Mouse (Mus musculus): ENCODE measurements around the gene Rufy2. TPM values are rescaled to one million over a fixed set of nuclear protein-coding genes. Genes with fewer than 3 reads are reported as not detected.

Gene Rufy2
- polyA plus RNA-seq, 1 experiment from 2014 or later, result 15.0 TPM

DNA sequence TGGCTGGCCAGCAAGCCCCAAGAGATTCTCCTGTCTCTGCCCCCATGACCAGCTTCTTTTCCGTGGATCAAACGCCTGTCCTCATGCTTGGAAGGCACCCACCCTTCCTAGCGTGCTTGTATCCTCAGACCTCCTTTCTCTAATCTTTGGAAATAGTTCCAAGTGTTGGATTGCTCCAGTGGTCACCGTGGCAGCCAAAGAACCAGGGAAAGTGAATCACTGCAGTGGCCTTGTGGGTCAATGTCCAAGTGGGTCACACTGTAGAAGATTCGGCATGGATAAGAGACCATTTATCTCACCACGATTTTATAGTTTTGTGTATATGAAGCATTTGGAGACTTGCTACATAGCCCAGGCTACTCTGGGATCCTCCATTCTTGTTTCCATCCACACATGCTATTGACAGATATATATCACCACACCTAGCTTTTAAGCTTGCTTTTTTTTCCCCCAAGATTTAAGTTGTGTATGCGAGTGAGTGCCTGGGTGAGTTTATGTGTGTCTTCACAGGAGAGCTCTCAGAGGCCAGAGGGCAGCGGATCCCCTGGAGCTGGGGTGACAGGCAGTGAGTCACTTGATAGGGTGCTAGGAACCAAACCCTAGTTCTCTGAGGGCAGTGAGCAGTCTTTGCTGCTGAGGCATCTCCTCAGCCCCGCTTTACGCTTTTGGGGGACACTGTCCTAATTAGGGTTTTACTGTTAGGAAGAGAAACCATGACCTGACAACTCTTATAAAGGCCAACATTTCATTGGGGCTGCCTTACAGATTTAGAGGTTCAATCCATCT, 47.5 kb downstream of the Rufy2 start:
- Histone ChIP-seq H3K4me1 (replicated peaks) (peaks cover 8% of the 10 kb centered on the region), H3K36me3 (no peaks in the 10 kb centered on the region), H3K4me2 (no peak overlapping the region), H3K9me3 (replicated peaks) (no peaks in the 10 kb centered on the region), H3K9ac (no peak overlapping the region), H3K27ac (no peak overlapping the region), H3K27me3 (no peaks in the 10 kb centered on the region), H3K4me3 (no peak overlapping the region)
- no peak for ATAC-seq (replicated peaks; ENCODE audit: insufficient number of reproducible peaks, insufficient read depth, low FRiP score, low read depth)
- WGBS, result 88% methylated on average over 10 of the region's 10 CpGs

DNA sequence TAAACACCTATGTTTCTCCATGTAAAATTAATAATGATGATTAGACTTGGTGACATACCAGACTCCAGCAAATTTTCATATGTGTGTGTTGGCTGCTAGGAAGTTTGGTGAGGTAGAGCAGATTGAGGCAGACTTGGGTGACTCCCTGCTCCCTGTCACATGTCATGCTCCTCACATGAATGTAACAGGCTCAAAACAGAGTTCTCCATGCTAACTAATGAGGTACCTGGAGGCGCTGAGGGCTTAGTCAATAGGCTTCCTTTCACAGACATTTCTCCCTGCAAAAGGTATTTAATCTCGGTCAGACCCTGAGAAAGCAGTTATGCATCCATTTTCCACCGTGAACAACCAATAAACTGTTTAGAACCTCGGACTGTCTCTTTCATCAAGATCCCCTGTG, 48.4 kb downstream of the Rufy2 start:
- Histone ChIP-seq H3K27me3 (no peaks in the 10 kb centered on the region), H3K4me2 (no peak overlapping the region), H3K27ac (no peak overlapping the region), H3K4me1 (replicated peaks) (peaks cover 8% of the 10 kb centered on the region), H3K9ac (no peak overlapping the region), H3K4me3 (no peak overlapping the region), H3K9me3 (replicated peaks) (no peaks in the 10 kb centered on the region), H3K36me3 (no peaks in the 10 kb centered on the region)
- no peak for ATAC-seq (replicated peaks; ENCODE audit: insufficient number of reproducible peaks, insufficient read depth, low FRiP score, low read depth)
- 79% methylated on average over 4 of the region's 4 CpGs for WGBS

DNA sequence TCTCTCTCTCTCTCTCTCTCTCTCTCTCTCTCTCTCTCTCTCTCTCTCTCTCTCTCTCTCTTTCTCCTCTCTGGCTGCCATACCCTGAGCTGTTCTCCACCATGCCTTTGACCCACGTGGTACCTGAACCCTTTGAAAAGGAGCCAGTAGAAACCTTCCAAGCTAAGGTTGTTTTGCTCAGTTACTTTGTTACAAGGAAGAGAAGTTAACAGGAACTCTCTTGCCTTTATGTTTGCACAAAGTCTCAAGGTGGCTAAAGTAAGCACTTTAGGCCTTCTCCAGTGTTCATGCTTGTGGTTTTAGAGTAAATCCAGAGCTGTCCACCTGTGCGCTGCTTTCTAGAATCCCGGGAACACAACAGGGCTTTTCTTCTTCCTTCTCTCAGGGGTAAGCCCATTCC, 52.2 kb downstream of the Rufy2 start:
- Histone ChIP-seq H3K9ac (no peak overlapping the region), H3K9me3 (replicated peaks) (no peaks in the 10 kb centered on the region), H3K4me2 (no peak overlapping the region), H3K36me3 (no peaks in the 10 kb centered on the region), H3K27ac (no peak overlapping the region), H3K4me3 (no peak overlapping the region), H3K4me1 (replicated peaks) (no peaks in the 10 kb centered on the region), H3K27me3 (no peaks in the 10 kb centered on the region)
- ATAC-seq (replicated peaks; ENCODE audit: insufficient number of reproducible peaks, insufficient read depth, low FRiP score, low read depth), result no peak
- WGBS, result 82% methylated on average over 3 of the region's 3 CpGs

DNA sequence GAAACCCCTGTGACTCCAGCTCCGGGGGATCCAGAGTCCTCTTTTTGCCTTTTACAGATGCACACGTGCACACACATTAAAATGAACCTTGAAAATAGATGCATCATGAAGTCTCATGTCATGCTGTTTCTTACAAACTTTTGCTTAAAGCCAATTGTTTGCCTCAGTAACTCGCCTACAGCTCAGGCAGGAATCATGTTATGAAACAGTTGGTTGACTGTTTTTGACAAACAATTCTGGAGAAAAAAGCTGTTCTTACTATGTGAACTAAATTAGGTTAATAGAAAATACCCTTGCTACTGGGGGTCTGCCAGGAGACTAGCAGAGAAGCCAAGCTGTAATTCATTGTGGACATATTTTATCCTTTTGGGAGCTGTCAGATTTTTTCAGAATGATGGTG, 52.9 kb downstream of the Rufy2 start:
- no peak overlapping the region for H3K27ac ChIP-seq
- no peaks in the 10 kb centered on the region for H3K9me3 ChIP-seq (replicated peaks)
- no peaks in the 10 kb centered on the region for H3K27me3 ChIP-seq
- H3K4me1 ChIP-seq (replicated peaks), result no peaks in the 10 kb centered on the region
- 72% methylated on average over 3 of the region's 3 CpGs for WGBS
- no peak overlapping the region for H3K4me2 ChIP-seq
- no peak overlapping the region for H3K4me3 ChIP-seq
- H3K9ac ChIP-seq, result no peak overlapping the region
- no peak for ATAC-seq (replicated peaks; ENCODE audit: insufficient number of reproducible peaks, insufficient read depth, low FRiP score, low read depth)
- H3K36me3 ChIP-seq, result no peaks in the 10 kb centered on the region

DNA sequence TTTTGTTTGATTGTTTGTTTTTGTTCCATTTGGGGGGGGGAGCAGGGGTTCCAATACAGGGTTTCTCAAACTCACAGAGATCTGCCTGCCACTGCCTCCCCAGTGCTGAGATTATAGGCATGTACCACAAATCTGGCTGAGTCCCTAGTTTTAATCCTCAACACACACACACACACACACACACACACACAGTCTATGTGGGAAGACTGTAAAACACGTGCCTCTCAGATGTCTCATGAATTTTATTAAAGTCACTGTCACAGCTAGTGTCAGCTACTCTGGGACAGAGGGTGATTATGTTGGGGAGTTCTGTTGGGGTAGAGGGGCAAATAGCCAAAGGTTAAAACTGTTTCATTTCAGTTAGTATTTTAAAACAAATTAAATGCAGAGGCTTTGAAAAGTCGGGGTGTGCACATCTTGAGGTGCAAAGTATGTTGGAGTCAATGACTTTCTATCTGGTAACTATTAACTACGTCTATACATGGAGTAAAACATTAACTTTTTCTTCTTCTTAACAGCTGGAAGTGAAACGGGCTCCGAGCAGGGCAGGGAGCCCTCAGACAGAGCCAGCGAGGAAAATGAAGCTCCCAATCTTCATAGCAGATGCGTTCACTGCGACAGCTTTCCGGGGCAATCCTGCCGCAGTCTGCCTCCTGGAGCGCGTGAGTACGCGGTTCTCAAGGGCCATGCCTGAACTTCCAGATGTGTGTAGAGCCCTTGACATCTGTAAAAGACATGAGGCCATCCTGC, 58.7 kb downstream of the Rufy2 start:
- H3K27me3 ChIP-seq, result no peaks in the 10 kb centered on the region
- H3K9ac ChIP-seq, result no peak overlapping the region
- no peak overlapping the region for H3K4me2 ChIP-seq
- no peak overlapping the region for H3K27ac ChIP-seq
- H3K9me3 ChIP-seq (replicated peaks), result no peaks in the 10 kb centered on the region
- no peaks in the 10 kb centered on the region for H3K36me3 ChIP-seq
- 74% methylated on average over 14 of the region's 14 CpGs for WGBS
- H3K4me1 ChIP-seq (replicated peaks), result peaks cover 3% of the 10 kb centered on the region; the same call in 1 of the 2 replicates
- no peak for ATAC-seq (replicated peaks; ENCODE audit: insufficient number of reproducible peaks, insufficient read depth, low FRiP score, low read depth)
- no peak overlapping the region for H3K4me3 ChIP-seq

DNA sequence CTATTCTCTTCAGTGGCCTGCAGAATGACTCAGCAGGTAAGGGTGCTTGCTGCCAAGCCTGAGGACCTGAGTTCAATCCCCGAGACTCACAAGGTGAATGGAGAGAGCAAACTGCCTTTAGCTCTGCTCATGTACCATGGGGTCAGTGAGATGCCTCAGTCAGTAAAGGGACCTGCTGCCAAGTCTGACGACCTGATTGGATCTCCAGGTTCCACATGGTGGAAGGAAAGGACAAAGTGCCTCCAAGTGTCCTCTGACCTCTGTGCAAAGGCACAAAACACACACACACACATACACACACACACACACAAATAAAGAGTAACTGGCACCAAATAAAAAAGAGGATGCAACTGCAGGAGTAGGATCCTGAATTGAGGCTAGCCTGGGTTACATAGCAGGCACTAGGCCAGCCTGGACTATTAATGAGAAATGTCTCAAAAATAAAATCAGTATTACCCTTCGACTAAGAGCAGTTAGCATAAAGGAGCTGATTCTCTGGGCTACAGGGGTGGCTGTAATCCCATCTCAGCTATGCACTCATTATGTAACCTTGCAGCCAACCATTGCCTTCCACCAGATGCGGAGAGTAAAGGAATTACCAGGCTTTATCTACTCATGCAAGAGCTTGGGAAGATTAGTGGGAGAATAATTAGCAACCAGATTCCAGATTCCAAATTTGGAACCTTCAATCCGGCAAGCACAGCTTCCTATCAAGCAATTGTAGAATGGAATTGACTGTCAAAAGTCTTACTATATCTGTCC, 60.0 kb downstream of the Rufy2 start:
- Histone ChIP-seq H3K4me3 (no peak overlapping the region), H3K27ac (0 out of 2 replicates have a peak overlapping the region, but pooled peaks have one; percentile 10), H3K9me3 (replicated peaks) (no peaks in the 10 kb centered on the region), H3K9ac (no peak overlapping the region), H3K4me2 (no peak overlapping the region), H3K36me3 (no peaks in the 10 kb centered on the region), H3K4me1 (replicated peaks) (peaks cover 6% of the 10 kb centered on the region; the same call in 1 of the 2 replicates), H3K27me3 (no peaks in the 10 kb centered on the region)
- 0 out of 2 replicates have a peak, but pooled peaks have one; percentile 43 for ATAC-seq (replicated peaks; ENCODE audit: insufficient number of reproducible peaks, insufficient read depth, low FRiP score, low read depth)
- WGBS, result 50% methylated on average over 5 of the region's 5 CpGs

DNA sequence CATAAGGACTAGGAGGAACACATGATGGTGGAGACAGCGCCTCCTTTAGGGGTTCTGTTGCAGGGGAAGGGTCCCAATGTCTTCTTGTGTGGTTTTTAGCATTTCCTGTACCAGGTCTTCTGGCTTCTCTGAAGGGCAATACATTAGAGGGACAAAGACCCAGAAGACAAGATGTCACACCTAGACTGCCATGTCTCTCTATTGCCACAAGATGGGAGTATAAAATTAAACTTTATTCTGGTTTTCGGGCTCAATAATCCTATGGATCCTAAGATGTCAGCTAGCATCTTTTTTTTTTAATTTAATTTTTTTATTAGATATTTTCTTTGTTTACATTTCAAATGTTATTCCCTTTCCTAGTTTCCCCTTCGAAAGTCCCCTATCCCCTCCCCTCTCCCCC, 63.1 kb downstream of the Rufy2 start:
- ATAC-seq (replicated peaks; ENCODE audit: insufficient number of reproducible peaks, insufficient read depth, low FRiP score, low read depth), result no peak
- H3K9me3 ChIP-seq (replicated peaks), result no peaks in the 10 kb centered on the region
- H3K4me3 ChIP-seq, result no peak overlapping the region
- H3K27me3 ChIP-seq, result no peaks in the 10 kb centered on the region
- no peak overlapping the region for H3K9ac ChIP-seq
- H3K36me3 ChIP-seq, result no peaks in the 10 kb centered on the region
- no peak overlapping the region for H3K27ac ChIP-seq
- WGBS, result 64% methylated on average over 3 of the region's 3 CpGs
- H3K4me2 ChIP-seq, result no peak overlapping the region
- H3K4me1 ChIP-seq (replicated peaks), result peaks cover 6% of the 10 kb centered on the region; the same call in 1 of the 2 replicates

DNA sequence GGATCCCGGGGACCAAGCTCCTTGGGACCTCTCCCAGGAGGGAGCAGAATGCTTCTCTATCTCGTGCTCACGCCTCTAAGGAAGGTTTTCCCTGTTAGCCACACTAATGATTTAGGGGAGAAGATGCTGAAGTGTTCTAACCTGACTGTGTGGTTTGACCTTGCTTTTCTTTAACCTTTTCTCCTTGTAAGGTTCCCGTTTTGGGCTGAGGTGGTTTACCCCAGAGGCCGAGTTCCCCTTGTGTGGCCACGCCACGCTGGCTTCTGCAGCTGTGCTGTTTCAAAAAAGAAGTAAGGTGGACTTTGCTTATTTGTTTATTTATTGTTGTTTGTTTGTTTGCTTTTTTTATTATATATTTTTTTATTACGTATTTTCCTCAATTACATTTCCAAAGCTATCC, 67.7 kb downstream of the Rufy2 start:
- H3K36me3 ChIP-seq, result no peaks in the 10 kb centered on the region
- H3K9me3 ChIP-seq (replicated peaks), result no peaks in the 10 kb centered on the region

DNA sequence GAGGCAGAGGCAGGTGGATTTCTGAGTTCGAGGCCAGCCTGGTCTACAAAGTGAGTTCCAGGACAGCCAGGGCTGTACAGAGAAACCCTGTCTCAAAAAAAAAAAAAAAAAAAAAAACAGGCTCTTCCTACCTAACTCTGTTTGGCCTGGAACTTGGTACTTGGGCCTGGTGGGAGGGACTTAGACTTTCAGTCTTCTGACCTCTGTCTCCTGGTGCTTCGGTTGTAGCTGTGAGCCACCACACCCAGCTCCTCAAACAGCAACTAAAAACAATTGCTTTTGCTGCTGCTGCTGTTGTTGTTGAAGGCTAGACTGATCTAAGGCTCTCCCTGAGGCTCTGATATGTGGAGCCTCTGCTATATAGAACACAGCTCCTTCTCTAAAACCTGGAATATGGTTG, 69.1 kb downstream of the Rufy2 start:
- no peak overlapping the region for H3K4me2 ChIP-seq
- no peaks in the 10 kb centered on the region; the same call in 1 of the 2 replicates for H3K4me1 ChIP-seq (replicated peaks)
- H3K27me3 ChIP-seq, result no peaks in the 10 kb centered on the region
- H3K4me3 ChIP-seq, result no peak overlapping the region
- no peak overlapping the region for H3K9ac ChIP-seq
- WGBS, result 80% methylated on average over 2 of the region's 2 CpGs
- H3K27ac ChIP-seq, result no peak overlapping the region
- no peaks in the 10 kb centered on the region for H3K36me3 ChIP-seq
- no peaks in the 10 kb centered on the region for H3K9me3 ChIP-seq (replicated peaks)
- no peak for ATAC-seq (replicated peaks; ENCODE audit: insufficient number of reproducible peaks, insufficient read depth, low FRiP score, low read depth)

More for the DNA sequence above, 67.7 kb downstream of the Rufy2 start:
- no peak overlapping the region for H3K4me3 ChIP-seq
- H3K27ac ChIP-seq, result no peak overlapping the region
- no peak overlapping the region for H3K9ac ChIP-seq
- ATAC-seq (replicated peaks; ENCODE audit: insufficient number of reproducible peaks, insufficient read depth, low FRiP score, low read depth), result no peak
- H3K4me2 ChIP-seq, result no peak overlapping the region
- H3K27me3 ChIP-seq, result no peaks in the 10 kb centered on the region
- 0 out of 2 replicates have a peak, but pooled peaks cover 3% of the 10 kb centered on the region for H3K4me1 ChIP-seq (replicated peaks)
- 78% methylated on average over 8 of the region's 8 CpGs for WGBS

DNA sequence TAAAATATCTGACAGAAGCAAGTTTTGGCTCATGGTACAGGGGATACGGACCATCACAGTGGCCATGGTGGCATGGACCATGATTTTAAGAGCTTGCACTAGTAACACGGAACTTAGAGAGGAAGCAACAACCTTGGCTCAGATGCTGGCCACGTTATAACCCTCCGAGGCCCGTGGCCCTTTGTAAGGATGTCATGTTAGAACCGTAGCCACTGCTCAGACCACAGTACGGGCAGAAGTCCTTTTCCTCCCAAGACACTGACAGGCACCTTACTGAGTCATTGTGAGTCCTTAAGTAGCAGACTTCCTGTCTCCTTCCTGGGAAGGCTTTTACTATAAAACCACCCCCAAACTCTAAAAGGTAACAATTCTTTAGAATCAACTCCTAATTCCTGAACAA, 71.2 kb downstream of the Rufy2 start:
- Histone ChIP-seq H3K27ac (no peak overlapping the region), H3K4me2 (no peak overlapping the region), H3K27me3 (no peaks in the 10 kb centered on the region), H3K4me3 (no peak overlapping the region), H3K9ac (no peak overlapping the region), H3K4me1 (replicated peaks) (no peaks in the 10 kb centered on the region; the same call in 1 of the 2 replicates), H3K36me3 (no peaks in the 10 kb centered on the region), H3K9me3 (replicated peaks) (no peaks in the 10 kb centered on the region)
- WGBS, result 68% methylated on average over 7 of the region's 7 CpGs
- no peak for ATAC-seq (replicated peaks; ENCODE audit: insufficient number of reproducible peaks, insufficient read depth, low FRiP score, low read depth)

DNA sequence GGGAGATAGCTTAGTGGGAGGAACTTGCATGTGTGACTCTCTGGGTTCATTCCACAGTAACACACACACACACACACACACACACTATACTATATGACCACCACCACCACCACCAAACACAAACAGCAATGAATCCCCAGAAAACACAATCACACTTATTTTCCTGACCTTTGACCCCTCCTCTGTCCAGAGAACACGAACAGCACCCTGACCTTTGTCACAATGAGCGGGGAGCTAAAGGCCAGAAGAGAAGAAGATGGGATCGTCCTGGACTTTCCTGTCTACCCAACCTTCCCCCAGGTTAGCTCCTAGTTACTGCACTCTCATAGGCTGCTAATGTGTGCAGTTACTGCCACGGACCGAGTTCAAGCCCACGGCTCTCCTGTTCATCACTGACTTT, 72.0 kb downstream of the Rufy2 start:
- H3K36me3 ChIP-seq, result no peaks in the 10 kb centered on the region
- H3K4me1 ChIP-seq (replicated peaks), result no peaks in the 10 kb centered on the region; the same call in 1 of the 2 replicates
- no peak overlapping the region for H3K9ac ChIP-seq
- ATAC-seq (replicated peaks; ENCODE audit: insufficient number of reproducible peaks, insufficient read depth, low FRiP score, low read depth), result no peak
- no peaks in the 10 kb centered on the region for H3K27me3 ChIP-seq
- 88% methylated on average over 6 of the region's 6 CpGs for WGBS
- H3K27ac ChIP-seq, result no peak overlapping the region
- no peak overlapping the region for H3K4me2 ChIP-seq
- H3K9me3 ChIP-seq (replicated peaks), result no peaks in the 10 kb centered on the region
- no peak overlapping the region for H3K4me3 ChIP-seq

Measured in heart, embryonic 15.5 days (tissue).